9 mouse cellular contexts compared by ENCODE assay signal in genomic region chr4:120716765-120717164, GRCm38 (mm10). TPM values are rescaled to one million over a fixed set of nuclear protein-coding genes. Genes with fewer than 3 reads are reported as not detected.
DNase-seq lines count a peak whose midpoint lies in the region; ATAC-seq and TF ChIP-seq lines count a peak whose summit lies in the region.
"Had no signal": no experiment of that assay in that cellular context is flagged by ENCODE, and none has a peak within 500 bp of the region (broad histone marks: within the 10 kb centered on the region; RNA-seq: fewer than 3 reads in every experiment).

No protein-coding gene starts in this region.

- DNase-seq in gastrocnemius, adult 2 months, result no peak
- DNase-seq in gastrocnemius, postnatal 36 days, result no peak
- DNase-seq in neural tube, embryonic 11.5 days (ENCODE audit: low spot score), result no peak
- DNase-seq in neural tube, embryonic 10.5 days (ENCODE audit: extremely low spot score, low spot score), result no peak
- no peak for DNase-seq in B cell, adult 2 months
- no peak for DNase-seq in embryo, embryonic 10.5 days (ENCODE audit: low spot score)
- DNase-seq: gastrocnemius, postnatal 25 days had no signal

- H3K9me3 ChIP-seq in neural tube, embryonic 11.5 days (ENCODE audit: control insufficient read depth, low read length), result no peaks in the 10 kb centered on the region
- no peaks in the 10 kb centered on the region for H3K9me3 ChIP-seq in liver, embryonic 12.5 days (replicated peaks)
- H3K9me3 ChIP-seq in stomach, embryonic 16.5 days (replicated peaks; ENCODE audit: control insufficient read depth, low read length), result no peaks in the 10 kb centered on the region

- H3K4me1 ChIP-seq in neural tube, embryonic 11.5 days (ENCODE audit: control insufficient read depth, insufficient read depth, low read length), result 0 out of 2 replicates have a peak, but pooled peaks cover 2% of the 10 kb centered on the region
- H3K4me1 ChIP-seq in liver, embryonic 12.5 days, result peaks cover 22% of the 10 kb centered on the region
- peaks cover 9% of the 10 kb centered on the region for H3K4me1 ChIP-seq in stomach, embryonic 16.5 days (ENCODE audit: control insufficient read depth, insufficient read depth, low read length)

- intact Hi-C loops in gastrocnemius, adult 2 months (cut with DNase I), result no loop called here
- intact Hi-C loops in gastrocnemius, postnatal 36 days (cut with DNase I), result no loop called here

- WGBS in neural tube, embryonic 11.5 days, result 19% methylated on average over 12 of the region's 12 CpGs
- WGBS in liver, embryonic 12.5 days (ENCODE audit: insufficient replicate concordance), result 21% methylated on average over 12 of the region's 12 CpGs
- WGBS in stomach, embryonic 16.5 days, result 19% methylated on average over 12 of the region's 12 CpGs

- H3K4me3 ChIP-seq in gastrocnemius, adult 2 months, result peak overlapping the region; percentile 39
- H3K4me3 ChIP-seq in neural tube, embryonic 11.5 days (ENCODE audit: low read depth, low read length), result peak overlapping the region; percentile 31
- H3K4me3 ChIP-seq in liver, embryonic 12.5 days, result peak overlapping the region; percentile 44
- H3K4me3 ChIP-seq in stomach, embryonic 16.5 days (replicated peaks; ENCODE audit: low read length), result peak overlapping the region; percentile 42

- H3K27me3 ChIP-seq in neural tube, embryonic 11.5 days (ENCODE audit: control insufficient read depth, insufficient read depth, low read length), result no peaks in the 10 kb centered on the region
- H3K27me3 ChIP-seq in liver, embryonic 12.5 days (replicated peaks), result peaks cover 94% of the 10 kb centered on the region
- peaks cover 10% of the 10 kb centered on the region; the same call in 1 of the 2 replicates for H3K27me3 ChIP-seq in stomach, embryonic 16.5 days (ENCODE audit: control insufficient read depth, insufficient read depth, low read length)

- no peak overlapping the region for H3K27ac ChIP-seq in gastrocnemius, adult 2 months
- H3K27ac ChIP-seq in neural tube, embryonic 11.5 days (ENCODE audit: low read depth, low read length), result no peak overlapping the region
- H3K27ac ChIP-seq in liver, embryonic 12.5 days, result no peak overlapping the region
- H3K27ac ChIP-seq in stomach, embryonic 16.5 days (ENCODE audit: low read length), result no peak overlapping the region

- TF ChIP-seq CTCF in gastrocnemius, adult 2 months (IDR thresholded peaks at IDR 0.05), result no peak

- peak overlapping the region; percentile 14; the same call in 1 of the 2 replicates for H3K9ac ChIP-seq in neural tube, embryonic 11.5 days (ENCODE audit: low read length)
- no peak overlapping the region for H3K9ac ChIP-seq in liver, embryonic 12.5 days
- peak overlapping the region; percentile 56 for H3K9ac ChIP-seq in stomach, embryonic 16.5 days (ENCODE audit: low read length)

- ATAC-seq in neural tube, embryonic 11.5 days (ENCODE audit: insufficient read depth, low FRiP score, low TSS enrichment), result no peak
- no peak for ATAC-seq in liver, embryonic 12.5 days
- ATAC-seq in stomach, embryonic 16.5 days (ENCODE audit: insufficient read depth, low FRiP score), result no peak

- H3K4me2 ChIP-seq in neural tube, embryonic 11.5 days (ENCODE audit: low read depth), result peak overlapping the region; percentile 64
- peak overlapping the region; percentile 70 for H3K4me2 ChIP-seq in liver, embryonic 12.5 days
- peak overlapping the region; percentile 78 for H3K4me2 ChIP-seq in stomach, embryonic 16.5 days (ENCODE audit: low read depth, low read length)

- H3K36me3 ChIP-seq in neural tube, embryonic 11.5 days (ENCODE audit: control insufficient read depth, insufficient read depth, low read length), result no peaks in the 10 kb centered on the region
- no peaks in the 10 kb centered on the region for H3K36me3 ChIP-seq in liver, embryonic 12.5 days
- no peaks in the 10 kb centered on the region for H3K36me3 ChIP-seq in stomach, embryonic 16.5 days (ENCODE audit: control insufficient read depth, insufficient read depth, low read length)

RNA-seq across cellular contexts. Expression of gene Kcnq4, which starts 31.6 kb away (rescaled TPM):
- total RNA-seq in gastrocnemius, adult 2 months (2021), result 10 to 100 TPM; 13.4 to 14.5 TPM
- total RNA-seq in gastrocnemius, postnatal 36 days (2021), result 10 to 100 TPM; 18.6 to 18.9 TPM
- polyA plus RNA-seq in neural tube, embryonic 11.5 days (2014; fragmentation: Nextera tagmentation; extraction: Ambion mirVana), result 2.9 and 3.3 TPM in 2 replicates
- 0.20 and 0.44 TPM in 2 replicates for polyA plus RNA-seq in liver, embryonic 12.5 days (2016; fragmentation: Nextera tagmentation; extraction: Ambion mirVana)
- 3.3 and 4.1 TPM in 2 replicates for polyA plus RNA-seq in stomach, embryonic 16.5 days (2015; fragmentation: Nextera tagmentation; extraction: Ambion mirVana)

RNA-seq across cellular contexts. Expression of gene Cited4, which starts 50.4 kb away (rescaled TPM):
- 10 to 100 TPM in 1 of 2 experiments, 1 to 10 TPM in 1; 9.9 to 16.3 TPM for total RNA-seq in gastrocnemius, adult 2 months (2021)
- total RNA-seq in gastrocnemius, postnatal 36 days (2021), result 10 to 100 TPM; 15.0 to 39.3 TPM
- polyA plus RNA-seq in neural tube, embryonic 11.5 days (2014; fragmentation: Nextera tagmentation; extraction: Ambion mirVana), result 6.4 and 7.3 TPM in 2 replicates
- polyA plus RNA-seq in liver, embryonic 12.5 days (2016; fragmentation: Nextera tagmentation; extraction: Ambion mirVana), result 286 and 295 TPM in 2 replicates
- 3.0 and 4.0 TPM in 2 replicates for polyA plus RNA-seq in stomach, embryonic 16.5 days (2015; fragmentation: Nextera tagmentation; extraction: Ambion mirVana)

Comparison
In these comparisons a context has a peak if more than half of its experiments do, and no peak if none do; other contexts are left out.
1. RNA of gene Cited4, which starts 50.4 kb away (polyA plus RNA-seq): 286 to 295 TPM in liver, embryonic 12.5 days; 6.4 to 7.3 TPM in neural tube, embryonic 11.5 days and 3.0 to 4.0 TPM in stomach, embryonic 16.5 days; every median in the first group is over 10 times any median in the second.
2. Peak in every context shown above with its lines, with median percentiles within 50 percentile points of each other: H3K4me3 ChIP-seq and H3K4me2 ChIP-seq.